Mouse (Mus musculus) ovary, adult 18-20 months (tissue): ENCODE results near the gene Gpatch8.
A peak's percentile ranks its signal among the peaks of the same experiment; 100 is the strongest.

Source experiments
- DNase-seq: peaks from one replicate; pipeline ENCODE4 v3.0.0; 2022; ENCODE audit warnings: low spot score, mixed read lengths

Gene Gpatch8

DNA sequence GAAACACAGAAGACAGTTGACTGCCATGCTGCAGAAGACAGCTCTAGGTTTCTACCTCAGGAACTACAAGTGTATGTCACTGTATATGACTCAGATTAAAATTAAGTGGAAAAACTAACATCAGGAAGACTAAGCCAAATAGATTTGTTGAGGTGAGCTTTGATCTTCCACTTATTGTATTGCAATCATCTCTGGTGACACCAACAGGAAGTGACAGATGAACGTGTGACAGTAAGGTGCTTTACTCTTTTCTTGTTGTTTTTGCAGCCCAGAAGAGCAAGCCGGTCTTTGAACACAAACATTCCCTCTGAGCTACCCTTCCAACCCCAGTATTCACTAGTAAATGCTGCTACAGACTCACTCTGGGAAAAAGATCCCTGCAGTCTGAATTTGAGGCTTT is 59.5 kb downstream of the Gpatch8 start:
- DNase-seq, result no peak

DNA sequence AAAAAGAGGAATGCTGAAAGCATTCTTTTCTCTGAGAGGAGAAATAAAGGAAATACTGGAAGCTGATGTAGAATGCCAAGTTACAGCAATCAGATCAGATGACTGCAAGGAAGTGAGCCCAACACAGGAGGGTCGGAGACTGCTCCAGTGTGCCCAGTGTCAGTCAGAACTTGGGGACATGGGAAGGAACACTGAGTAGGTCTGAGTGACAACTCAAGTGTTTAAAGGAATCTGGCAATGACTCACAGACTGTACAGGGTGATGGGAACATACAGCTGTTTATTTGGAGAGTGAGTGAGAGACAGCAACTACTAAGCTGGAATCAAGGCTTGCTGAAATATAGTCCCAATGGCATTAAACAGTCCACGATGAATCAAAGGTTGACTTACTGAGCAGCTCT is 60.0 kb downstream of the Gpatch8 start:
- DNase-seq, result no peak

DNA sequence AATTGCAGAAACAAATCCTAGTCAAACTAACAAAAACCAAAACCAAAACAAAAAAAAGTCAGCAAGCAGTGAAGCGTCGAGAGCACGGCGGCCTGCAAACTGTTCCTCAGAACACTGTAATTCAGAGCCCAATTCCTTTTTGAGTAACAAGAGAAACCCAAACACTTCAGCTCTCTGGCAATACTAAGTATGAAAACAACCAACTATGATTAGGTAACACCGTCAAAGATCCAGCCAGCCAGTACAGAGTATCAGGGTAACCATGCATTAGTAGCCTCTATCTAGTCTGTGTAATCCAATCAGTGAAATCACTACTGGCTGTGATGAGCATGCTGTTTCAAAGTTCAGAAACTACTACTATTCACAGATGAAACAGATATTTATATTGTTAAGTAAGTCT is 60.5 kb downstream of the Gpatch8 start:
- no peak for DNase-seq

DNA sequence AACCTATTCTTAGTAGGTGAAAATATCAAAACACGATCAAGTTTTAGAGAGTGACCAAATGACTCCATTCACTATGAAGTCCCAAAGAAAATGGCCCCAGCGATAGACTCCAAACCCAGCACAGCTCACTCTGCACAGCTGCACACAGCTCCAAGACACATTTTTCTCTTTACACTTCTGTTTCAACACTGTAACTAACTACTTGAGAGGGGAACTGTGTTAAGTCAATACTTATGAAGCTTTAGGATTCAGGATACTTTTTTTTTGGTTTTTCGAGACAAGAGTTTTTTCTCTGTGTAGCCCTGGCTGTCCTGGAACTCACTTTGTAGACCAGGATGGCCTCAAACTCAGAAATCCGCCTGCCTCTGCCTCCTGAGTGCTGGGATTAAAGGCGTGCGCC is 61.1 kb downstream of the Gpatch8 start:
- no peak for DNase-seq

DNA sequence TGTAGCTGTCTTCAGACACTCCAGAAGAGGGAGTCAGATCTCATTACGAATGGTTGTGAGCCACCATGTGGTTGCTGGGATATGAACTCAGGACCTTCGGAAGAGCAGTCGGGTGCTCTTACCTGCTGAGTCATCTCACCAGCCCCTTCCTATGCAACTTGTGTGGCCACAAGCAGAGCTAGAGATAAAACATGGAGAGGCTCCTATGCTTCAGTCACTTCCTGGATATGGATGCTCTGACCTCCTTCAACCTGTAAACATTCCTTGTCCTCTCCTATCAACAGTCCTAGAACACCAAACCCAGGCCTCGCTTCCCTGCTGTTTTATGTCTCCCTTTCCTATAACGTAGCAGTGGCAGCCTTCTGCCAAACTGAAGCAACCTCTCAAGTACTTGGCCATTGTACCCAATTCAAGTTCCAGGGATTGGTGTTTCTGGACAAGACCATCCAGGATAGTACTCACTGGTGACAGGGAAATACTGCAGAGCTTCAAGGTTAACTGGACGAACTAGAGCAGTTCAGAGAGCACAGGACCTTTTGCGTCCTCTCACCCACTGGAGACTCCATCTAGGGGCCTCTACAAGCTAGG is 62.0 kb downstream of the Gpatch8 start:
- no peak for DNase-seq

DNA sequence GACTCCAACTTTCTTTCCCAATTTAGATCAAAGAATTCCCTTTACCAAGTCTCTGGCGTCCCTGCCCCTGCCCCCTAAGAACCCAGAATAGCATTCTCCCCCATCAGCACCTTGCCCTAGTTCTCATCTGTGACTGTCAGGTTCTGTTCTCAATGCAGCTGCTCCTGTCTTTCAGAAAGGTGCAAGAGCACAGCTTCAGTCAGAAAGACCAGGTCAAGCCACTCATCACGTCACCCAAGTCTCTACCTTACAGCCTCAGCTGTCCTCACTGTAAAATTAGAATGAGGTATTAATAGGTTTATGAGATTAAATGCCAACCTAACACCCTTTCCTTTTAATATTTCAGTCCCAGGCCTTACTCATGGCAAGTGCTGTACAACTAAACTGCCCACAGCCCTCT is 63.0 kb downstream of the Gpatch8 start:
- DNase-seq, result no peak

DNA sequence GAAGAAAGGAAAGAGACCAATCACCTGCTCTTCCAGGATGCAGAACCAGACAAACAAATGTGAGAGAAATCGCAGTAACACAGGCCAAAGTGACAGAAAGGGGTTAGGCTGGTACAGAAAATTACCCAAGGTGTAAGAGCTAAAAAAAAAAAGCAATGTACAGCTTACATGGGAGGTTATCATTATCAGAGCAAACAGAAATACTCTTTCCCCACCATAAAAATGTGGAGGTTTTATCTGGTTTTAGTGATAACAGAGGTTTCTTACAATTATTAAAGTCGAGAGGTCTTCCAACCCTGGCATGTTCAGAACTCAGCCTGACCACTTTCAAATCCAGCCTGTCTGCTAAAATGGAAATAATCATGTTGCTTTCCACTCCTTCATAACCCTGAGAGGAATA is 68.3 kb downstream of the Gpatch8 start:
- DNase-seq, result no peak

DNA sequence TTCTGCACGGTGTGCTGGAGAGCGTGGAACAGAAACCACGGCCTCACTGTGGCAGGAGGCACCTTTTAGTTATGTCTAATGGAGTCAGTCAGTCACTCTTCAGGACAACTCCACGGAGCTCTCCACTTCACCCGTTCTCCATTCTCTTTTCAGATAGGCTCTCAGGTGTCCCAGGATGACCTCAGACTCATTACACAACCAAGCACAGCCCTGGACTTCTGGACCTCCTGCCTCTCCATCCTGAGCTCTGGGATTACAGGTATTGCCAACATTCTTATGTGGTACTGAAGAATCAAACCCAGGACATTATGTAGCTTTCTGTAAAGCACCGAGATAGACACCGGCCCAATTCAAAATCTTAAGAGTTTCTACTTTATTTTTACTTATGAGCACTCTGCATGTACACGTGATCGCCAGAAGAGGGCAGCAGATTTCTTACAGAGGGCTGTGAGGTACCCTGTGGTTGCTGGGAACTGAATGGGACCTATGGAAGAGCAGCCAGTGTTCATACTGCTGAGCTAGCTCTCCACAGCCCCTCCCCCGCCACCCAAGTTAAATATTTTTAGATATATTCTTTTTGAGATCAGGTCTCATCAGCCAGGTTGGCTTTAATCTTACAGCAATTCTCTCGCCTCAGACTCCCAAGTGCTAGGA is 69.3 kb downstream of the Gpatch8 start:
- DNase-seq, result no peak

DNA sequence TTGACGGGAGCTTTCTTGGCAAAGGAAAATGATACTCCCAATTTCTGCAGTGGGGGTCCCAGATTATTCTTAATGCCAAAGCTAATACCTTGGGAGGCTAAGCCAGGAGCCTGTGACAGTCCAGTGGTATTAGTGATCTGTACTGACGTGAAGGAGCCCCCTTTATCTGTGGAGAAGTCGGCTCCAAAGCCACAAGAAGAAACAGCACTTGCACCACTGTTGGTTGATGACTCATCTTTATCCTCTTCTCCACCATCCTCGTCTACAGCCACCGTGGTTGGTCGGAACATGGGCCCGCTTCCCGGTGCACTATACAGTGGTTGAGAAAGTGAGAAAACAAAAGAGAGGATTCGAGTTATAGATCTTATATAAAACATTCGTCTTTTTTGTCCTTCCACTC is 74.4 kb downstream of the Gpatch8 start:
- no peak for DNase-seq

DNA sequence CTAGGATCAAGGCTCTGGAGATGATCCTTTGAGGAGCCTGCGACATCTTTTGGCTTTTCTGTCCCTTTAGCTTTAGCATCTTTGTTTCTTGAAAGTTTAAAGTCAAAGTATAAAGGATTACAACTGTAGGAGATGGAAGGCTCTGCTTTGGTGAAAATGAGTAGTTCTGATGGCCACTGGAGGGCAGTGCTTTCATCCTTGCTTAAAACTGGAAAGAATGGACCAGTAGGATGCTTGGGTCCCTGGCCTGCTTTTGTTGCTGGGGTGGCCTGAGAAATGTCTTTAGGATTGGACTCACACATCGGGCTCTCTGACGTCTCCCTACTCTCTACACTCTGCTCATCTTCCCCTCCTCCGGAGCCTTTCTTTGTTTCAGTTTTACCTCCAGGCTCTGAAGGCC is 75.3 kb downstream of the Gpatch8 start:
- no peak for DNase-seq

DNA sequence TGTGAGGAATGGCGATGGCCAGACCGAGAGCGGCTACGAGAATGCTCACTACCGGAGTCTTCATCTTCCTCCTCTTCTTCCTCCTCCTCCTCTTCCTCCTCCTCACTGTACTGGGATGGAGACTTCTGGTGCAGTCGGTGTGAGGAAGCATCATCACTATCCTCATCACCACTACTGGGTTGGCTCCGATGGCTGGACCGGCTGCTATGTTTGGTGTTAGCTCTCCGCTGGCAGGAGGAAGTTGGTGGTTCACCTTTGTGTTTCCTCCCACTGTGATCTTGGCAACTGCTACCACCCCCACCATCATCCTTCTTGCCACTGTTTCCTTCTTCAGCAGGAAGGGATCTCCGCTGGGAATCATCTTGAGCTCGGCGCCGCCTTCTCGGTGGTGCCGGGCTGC is 76.1 kb downstream of the Gpatch8 start:
- DNase-seq, result no peak

DNA sequence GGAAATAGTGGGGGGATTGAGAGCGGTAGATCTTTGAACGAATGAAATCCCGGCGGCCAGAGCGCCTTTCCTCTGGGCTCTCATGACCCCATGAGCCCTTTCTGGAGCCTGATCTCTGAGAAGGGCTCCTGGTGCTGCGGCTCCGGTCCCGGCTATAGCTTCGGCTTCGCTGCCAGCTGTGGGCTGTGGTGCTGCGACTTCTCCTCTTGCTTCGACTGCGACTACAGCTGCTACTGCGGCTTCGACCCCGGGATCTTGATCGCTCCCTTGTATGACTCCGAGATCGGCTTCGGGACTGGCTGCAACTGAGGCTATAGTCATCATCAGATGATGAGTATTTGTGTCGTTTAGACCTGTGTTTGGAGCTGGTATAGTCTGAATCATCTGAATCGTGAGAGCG is 76.6 kb downstream of the Gpatch8 start:
- DNase-seq, result no peak

DNA sequence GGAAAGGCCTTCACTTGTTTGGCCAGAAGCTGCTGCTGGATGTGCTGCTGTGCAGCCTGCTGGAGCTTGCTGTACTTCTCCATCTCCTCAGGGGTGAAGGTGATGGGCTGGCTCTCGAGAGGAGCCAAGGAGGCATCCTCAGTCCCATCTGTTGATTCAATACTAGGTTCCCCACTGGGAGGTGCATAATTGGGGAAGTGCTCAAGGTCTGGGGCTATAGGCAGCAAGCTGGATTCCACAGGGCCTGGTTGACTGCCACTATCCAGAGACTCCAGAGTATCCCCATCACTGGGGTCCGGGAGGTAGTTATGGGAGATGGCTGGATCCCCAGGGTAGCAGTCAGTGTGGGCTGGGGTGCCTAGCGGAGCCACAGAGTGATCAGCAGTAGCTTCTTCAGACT is 77.5 kb downstream of the Gpatch8 start:
- no peak for DNase-seq

DNA sequence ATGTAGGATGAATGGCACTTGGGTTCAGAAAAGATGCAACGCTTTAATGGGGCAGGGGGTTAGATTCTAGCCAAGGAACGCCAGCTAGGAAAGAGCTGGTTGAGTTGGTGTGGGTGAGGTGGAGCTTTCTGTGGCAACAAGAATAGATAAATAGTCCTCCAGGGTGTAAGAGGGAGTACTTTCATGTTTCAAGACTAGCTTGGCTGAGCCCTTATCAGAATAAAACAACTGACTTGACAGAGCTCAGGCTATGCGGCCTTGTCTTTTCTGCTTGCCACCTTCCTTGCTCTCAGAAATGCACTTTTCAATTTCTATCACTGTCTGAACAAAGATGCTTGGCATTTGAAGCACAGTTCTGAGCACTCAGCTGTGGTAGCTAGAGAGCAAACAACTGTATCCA is 81.2 kb downstream of the Gpatch8 start:
- no peak for DNase-seq

DNA sequence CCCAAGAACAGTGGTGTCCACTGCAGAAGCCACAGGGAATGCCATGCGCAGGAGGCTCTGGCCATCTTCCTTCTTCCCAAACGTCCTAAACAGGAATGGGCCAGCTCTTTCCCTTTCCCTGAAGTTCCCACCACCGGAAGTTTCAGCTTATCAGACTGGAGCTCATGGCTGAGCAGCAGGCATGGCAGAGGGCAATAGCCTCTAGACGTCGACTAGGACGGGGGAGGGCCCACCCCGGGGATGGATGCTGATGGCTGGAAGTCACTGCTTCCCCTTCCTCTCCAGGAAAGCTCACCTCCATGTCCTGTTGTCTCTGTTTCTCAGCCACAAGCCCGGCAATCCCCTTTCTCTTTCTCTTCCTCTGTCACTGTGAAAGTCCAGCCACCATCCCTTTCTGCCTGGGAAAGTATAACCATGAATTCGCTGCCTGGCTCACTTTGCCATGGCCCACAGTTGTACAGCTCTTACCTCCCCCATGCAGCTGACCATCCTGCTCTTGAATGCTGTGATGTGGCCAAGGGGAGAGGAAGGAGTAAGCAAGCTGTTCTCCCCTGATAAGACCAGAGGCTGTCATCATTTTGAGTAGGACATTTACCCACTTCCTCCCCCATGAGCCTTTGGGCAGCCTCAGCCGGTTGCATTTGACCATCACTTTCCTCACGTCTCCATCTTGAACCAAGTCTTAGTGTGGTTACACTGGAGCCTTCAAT is 86.4 kb downstream of the Gpatch8 start, which contains the start of gene Itga2b:
TSS of gene Itga2b (minus strand) at position 475 of the 710 bp plus-strand sequence.
- DNase-seq, result no peak

DNA sequence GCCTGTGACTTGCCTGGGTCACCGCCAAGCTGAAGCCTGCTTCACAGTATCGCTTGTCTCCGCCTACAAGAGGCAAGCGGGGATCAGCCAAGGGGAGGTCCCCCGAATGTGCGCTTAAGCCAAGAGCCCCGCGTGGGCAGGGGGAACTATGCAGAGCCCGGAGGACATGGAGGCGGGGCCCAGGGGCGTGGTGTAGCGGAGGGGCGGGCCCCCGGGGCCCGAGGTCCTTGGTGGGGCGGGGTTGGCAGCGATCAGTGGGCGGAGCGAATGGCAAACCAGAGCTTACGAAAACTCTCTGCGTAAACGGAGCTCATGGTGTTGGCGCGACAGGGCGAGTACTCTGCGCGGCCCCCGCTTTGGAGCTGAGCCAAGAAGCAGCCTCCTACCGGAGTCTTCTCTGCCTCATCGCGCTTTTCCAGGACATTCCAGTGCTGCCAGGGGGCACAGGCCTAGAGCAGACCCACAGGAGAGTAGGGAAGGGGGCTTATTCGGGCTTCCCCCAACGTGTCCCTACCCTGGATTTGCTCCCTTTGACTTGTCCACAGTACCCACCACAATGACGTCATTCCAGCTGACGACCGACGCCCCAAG is 89.1 kb downstream of the Gpatch8 start:
- DNase-seq, result peak; percentile 98

DNA sequence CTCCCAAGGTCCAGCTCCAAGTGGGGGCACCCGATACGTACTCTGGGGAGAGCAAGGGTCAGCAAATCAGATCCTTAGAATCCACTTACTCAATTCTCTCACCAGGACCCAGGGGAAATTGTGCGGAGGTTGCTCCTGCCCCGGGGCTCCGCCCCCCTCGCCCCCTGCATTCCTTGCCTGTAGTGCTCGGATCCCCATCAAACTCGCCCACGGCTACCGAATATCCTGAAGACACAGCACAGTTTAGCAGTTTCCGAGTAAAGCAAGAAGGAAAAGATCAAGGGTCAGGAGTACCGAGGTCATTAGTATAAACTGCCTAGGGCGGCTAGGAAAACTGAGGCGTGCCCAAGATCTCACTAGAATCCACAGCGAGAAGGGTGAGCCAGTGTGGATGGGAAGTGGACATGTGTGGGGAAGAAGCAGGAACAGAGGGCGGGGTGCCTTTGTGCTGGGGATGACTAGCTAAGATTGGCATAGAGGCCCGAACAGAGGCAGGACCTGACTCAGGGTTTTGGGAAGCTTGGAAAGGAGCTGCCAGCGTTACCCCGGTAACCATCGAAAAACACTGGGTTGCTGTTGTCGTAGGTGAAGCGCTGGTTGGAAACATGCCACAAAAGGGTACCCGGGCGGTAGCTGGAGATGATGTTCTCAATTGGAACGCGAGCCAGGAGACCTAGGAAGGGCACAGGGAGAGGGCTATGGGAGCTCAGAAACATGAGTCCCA is 90.3 kb downstream of the Gpatch8 start:
- peak; percentile 69 for DNase-seq

DNA sequence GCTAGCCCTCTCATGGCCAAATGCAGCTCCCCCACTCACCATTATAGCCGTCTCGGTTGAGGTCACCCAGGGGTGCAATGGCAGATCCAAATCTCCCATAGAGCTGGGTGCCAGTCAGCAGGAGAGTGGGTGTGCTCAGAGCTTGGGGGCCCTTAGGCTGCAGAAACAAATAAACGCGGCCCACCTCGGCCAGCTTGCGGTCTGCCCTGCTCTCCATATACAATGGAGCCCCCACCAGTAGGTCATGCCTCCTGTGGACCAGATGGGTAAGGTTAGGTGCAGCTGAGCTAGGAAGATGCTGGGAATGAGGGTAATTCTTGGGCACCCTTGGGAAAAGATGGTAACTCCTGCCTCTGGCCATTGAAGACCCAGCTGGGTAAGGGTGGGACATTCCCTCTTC is 91.3 kb downstream of the Gpatch8 start:
- DNase-seq, result no peak

DNA sequence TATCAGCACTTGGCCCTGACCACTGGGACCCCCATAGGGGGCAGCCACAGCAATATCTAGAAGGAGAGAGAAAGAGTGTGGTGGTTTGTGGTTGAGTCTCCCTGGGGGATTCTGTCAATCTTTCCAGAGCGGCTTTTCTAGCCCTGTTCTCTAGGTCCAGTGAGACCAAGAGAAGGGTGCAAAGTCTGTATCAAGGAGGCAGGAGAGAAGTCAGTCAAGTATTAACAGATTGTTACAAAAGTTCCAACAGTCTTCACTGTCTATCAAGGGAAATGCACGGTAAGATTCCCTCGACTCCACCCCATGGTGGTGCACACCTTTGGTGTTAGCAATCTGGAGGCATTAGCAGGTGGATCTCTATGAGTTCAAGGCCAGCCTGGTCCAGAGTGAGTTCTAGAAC is 94.4 kb downstream of the Gpatch8 start:
- DNase-seq, result no peak

DNA sequence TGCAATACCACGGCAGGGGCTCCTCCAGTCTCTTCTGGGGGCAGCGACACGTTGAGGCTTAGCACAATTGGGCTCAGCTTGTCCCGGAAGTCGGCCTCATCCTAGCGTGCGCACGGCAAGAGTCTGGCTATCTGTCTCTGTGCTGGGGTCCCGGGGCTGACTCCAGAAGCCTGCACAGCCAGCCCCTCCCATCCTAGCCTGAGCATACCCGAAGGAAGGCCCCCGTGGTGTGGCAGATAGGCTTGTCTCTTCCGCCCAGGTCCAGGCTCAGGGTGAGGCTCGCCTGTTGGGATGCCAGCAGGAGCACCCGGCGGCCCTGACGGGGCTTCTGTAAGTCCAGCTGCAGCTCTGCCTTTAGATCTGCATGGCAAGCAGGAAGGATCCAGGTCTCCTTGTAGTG is 95.7 kb downstream of the Gpatch8 start:
- no peak for DNase-seq

DNA sequence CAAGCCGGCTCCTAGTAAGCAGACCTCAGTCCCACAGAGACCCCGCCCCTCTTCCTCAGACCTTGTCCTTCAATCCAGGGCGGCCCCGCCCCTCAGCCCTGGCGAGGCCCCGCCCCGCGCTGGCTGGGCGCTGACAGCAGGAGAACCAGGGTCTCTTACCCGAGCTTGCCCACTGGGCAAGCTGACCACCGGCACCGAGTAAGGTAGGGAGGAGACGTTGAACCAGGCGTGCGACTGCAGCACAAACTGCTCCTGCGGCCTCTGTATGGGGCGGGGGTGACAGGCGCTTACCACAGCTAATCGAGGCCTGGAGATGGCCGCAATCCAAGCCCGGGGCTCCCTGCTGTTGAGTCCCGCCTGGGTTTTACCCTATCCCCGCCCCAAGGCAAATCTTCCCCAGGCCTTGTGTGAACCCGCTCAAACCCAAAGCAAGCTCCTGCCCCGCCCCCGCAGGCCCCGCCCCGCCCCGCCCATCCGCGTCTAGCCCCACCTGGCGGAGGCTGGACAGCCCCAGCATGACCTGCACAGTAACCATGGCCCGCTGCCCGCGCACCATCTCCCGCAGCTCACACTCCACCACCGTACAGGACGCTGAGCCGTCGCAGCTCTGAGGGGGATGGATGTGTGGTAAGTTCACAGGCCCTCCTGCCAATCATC is 100.3 kb downstream of the Gpatch8 start:
- peak; percentile 74 for DNase-seq

DNA sequence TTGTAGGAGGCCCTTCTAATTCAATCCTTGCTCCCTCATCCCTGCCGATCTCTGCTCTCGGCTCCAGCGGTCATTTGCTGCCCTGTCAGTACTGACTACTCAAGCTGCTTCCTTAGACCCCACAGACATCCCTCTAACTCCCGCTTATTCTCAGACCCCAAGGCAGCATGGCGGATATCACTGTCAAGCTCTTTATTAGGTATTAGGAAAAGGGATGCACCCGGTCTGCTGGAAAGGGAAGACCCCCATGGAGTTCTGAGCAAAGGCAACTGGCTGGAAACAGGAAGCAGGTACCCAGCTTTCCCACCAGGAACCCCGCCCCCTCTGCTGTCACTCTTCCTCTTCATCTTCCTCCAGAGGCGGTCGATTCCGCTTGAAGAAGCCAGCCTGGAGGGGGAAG is 103.1 kb downstream of the Gpatch8 start:
- DNase-seq, result no peak
